Mouse (Mus musculus): ENCODE measurements around the gene Agmat. TPM values are rescaled to one million over a fixed set of nuclear protein-coding genes. Genes with fewer than 3 reads are reported as not detected.

Agmat gene
- polyA plus RNA-seq, 1 experiment from 2014 or later, result 16.3 TPM

GRCm38 (mm10) chr4:141721961-141722360 is 24.5 kb upstream of the Agmat start:
- Histone ChIP-seq H3K27me3 (replicated peaks) (no peaks in the 10 kb centered on the region), H3K4me1 (peaks cover 78% of the 10 kb centered on the region), H3K36me3 (peaks cover 35% of the 10 kb centered on the region), H3K4me2 (peak overlapping the region; percentile 93), H3K9me3 (replicated peaks) (peaks cover 5% of the 10 kb centered on the region; the same call in 1 of the 2 replicates), H3K27ac (peak overlapping the region; percentile 96), H3K4me3 (peak overlapping the region; percentile 96), H3K9ac (peak overlapping the region; percentile 99)
- no peak for ATAC-seq
- 50% methylated on average over 6 of the region's 6 CpGs for WGBS (ENCODE audit: insufficient replicate concordance)

- Histone ChIP-seq H3K27ac (peak within 1 kb of the TSS; percentile 96), H3K9ac (peak within 1 kb of the TSS; percentile 99), H3K9me3 (replicated peaks) (peaks cover 5% of the 10 kb centered on the region; the same call in 1 of the 2 replicates), H3K4me2 (peak within 1 kb of the TSS; percentile 93), H3K4me1 (peaks cover 70% of the 10 kb centered on the region), H3K36me3 (peaks cover 25% of the 10 kb centered on the region), H3K27me3 (replicated peaks) (no peaks in the 10 kb centered on the region), H3K4me3 (peak within 1 kb of the TSS; percentile 96)
- WGBS (ENCODE audit: insufficient replicate concordance), result 2% methylated on average over 86 of the region's 105 CpGs
- ATAC-seq, result peak; percentile 88
These were observed 23.5 kb upstream of the Agmat start, which contains the start of gene Ddi2 for GRCm38 (mm10) chr4:141722731-141723672. Ddi2 (minus strand) TSS chr4:141723419.

GRCm38 (mm10) chr4:141723673-141724068 is 22.8 kb upstream of the Agmat start:
- 8% methylated on average over 13 of the region's 13 CpGs for WGBS (ENCODE audit: insufficient replicate concordance)
- H3K4me2 ChIP-seq, result peak overlapping the region; percentile 93
- peaks cover 5% of the 10 kb centered on the region; the same call in 1 of the 2 replicates for H3K9me3 ChIP-seq (replicated peaks)
- peak; percentile 54 for ATAC-seq
- peak overlapping the region; percentile 96 for H3K27ac ChIP-seq
- peak overlapping the region; percentile 99 for H3K9ac ChIP-seq
- H3K27me3 ChIP-seq (replicated peaks), result no peaks in the 10 kb centered on the region
- H3K4me1 ChIP-seq, result peaks cover 64% of the 10 kb centered on the region
- peaks cover 23% of the 10 kb centered on the region for H3K36me3 ChIP-seq
- H3K4me3 ChIP-seq, result peak overlapping the region; percentile 96

GRCm38 (mm10) chr4:141724594-141724993 is 21.9 kb upstream of the Agmat start:
- 50% methylated on average over 11 of the region's 11 CpGs for WGBS (ENCODE audit: insufficient replicate concordance)
- Histone ChIP-seq H3K36me3 (peaks cover 20% of the 10 kb centered on the region), H3K9ac (no peak overlapping the region), H3K4me3 (no peak overlapping the region), H3K4me1 (peaks cover 55% of the 10 kb centered on the region), H3K27ac (0 out of 2 replicates have a peak overlapping the region, but pooled peaks have one; percentile 2), H3K9me3 (replicated peaks) (peaks cover 5% of the 10 kb centered on the region; the same call in 1 of the 2 replicates), H3K27me3 (replicated peaks) (peaks cover 8% of the 10 kb centered on the region; the same call in 1 of the 2 replicates), H3K4me2 (peak overlapping the region; percentile 93)
- no peak for ATAC-seq

GRCm38 (mm10) chr4:141725277-141725676 is 21.2 kb upstream of the Agmat start:
- 0 out of 2 replicates have a peak overlapping the region, but pooled peaks have one; percentile 21 for H3K27ac ChIP-seq
- H3K4me1 ChIP-seq, result peaks cover 49% of the 10 kb centered on the region

GRCm38 (mm10) chr4:141725738-141726137 is 20.7 kb upstream of the Agmat start:
- ATAC-seq, result no peak
- H3K4me2 ChIP-seq, result no peak overlapping the region
- H3K9ac ChIP-seq, result no peak overlapping the region
- H3K27me3 ChIP-seq (replicated peaks), result peaks cover 9% of the 10 kb centered on the region; the same call in 1 of the 2 replicates
- H3K27ac ChIP-seq, result 0 out of 2 replicates have a peak overlapping the region, but pooled peaks have one; percentile 21
- WGBS (ENCODE audit: insufficient replicate concordance), result 46% methylated on average over 3 of the region's 3 CpGs
- H3K4me1 ChIP-seq, result peaks cover 47% of the 10 kb centered on the region
- H3K36me3 ChIP-seq, result peaks cover 8% of the 10 kb centered on the region
- no peaks in the 10 kb centered on the region for H3K9me3 ChIP-seq (replicated peaks)
- H3K4me3 ChIP-seq, result no peak overlapping the region

More at GRCm38 (mm10) chr4:141725277-141725676, 21.2 kb upstream of the Agmat start:
- Histone ChIP-seq H3K4me2 (no peak overlapping the region), H3K36me3 (peaks cover 13% of the 10 kb centered on the region), H3K9me3 (replicated peaks) (peaks cover 1% of the 10 kb centered on the region; the same call in 1 of the 2 replicates), H3K4me3 (no peak overlapping the region), H3K27me3 (replicated peaks) (peaks cover 9% of the 10 kb centered on the region; the same call in 1 of the 2 replicates), H3K9ac (no peak overlapping the region)
- ATAC-seq, result no peak
- 66% methylated on average over 5 of the region's 5 CpGs for WGBS (ENCODE audit: insufficient replicate concordance)

GRCm38 (mm10) chr4:141729266-141729665 is 17.2 kb upstream of the Agmat start:
- ATAC-seq, result no peak
- Histone ChIP-seq H3K4me1 (peaks cover 31% of the 10 kb centered on the region), H3K9ac (no peak overlapping the region), H3K4me3 (no peak overlapping the region), H3K27ac (0 out of 2 replicates have a peak overlapping the region, but pooled peaks have one; percentile 11), H3K27me3 (replicated peaks) (peaks cover 9% of the 10 kb centered on the region; the same call in 1 of the 2 replicates), H3K4me2 (no peak overlapping the region), H3K9me3 (replicated peaks) (no peaks in the 10 kb centered on the region), H3K36me3 (no peaks in the 10 kb centered on the region)
- 78% methylated on average over 3 of the region's 3 CpGs for WGBS (ENCODE audit: insufficient replicate concordance)

- H3K4me1 ChIP-seq, result peaks cover 31% of the 10 kb centered on the region
- no peaks in the 10 kb centered on the region for H3K36me3 ChIP-seq
- no peak overlapping the region for H3K9ac ChIP-seq
- no peak overlapping the region for H3K27ac ChIP-seq
- no peaks in the 10 kb centered on the region for H3K9me3 ChIP-seq (replicated peaks)
- ATAC-seq, result no peak
- H3K4me2 ChIP-seq, result no peak overlapping the region
- peaks cover 9% of the 10 kb centered on the region; the same call in 1 of the 2 replicates for H3K27me3 ChIP-seq (replicated peaks)
- no peak overlapping the region for H3K4me3 ChIP-seq
- 83% methylated on average over 13 of the region's 13 CpGs for WGBS (ENCODE audit: insufficient replicate concordance)
These were observed 16.1 kb upstream of the Agmat start for GRCm38 (mm10) chr4:141730401-141730800.

- Histone ChIP-seq H3K36me3 (no peaks in the 10 kb centered on the region), H3K9me3 (replicated peaks) (no peaks in the 10 kb centered on the region), H3K27ac (no peak overlapping the region), H3K4me2 (no peak overlapping the region), H3K4me3 (no peak overlapping the region), H3K9ac (no peak overlapping the region), H3K4me1 (peaks cover 23% of the 10 kb centered on the region), H3K27me3 (replicated peaks) (peaks cover 9% of the 10 kb centered on the region; the same call in 1 of the 2 replicates)
- ATAC-seq, result no peak
- 48% methylated on average over 5 of the region's 5 CpGs for WGBS (ENCODE audit: insufficient replicate concordance)
These were observed 14.7 kb upstream of the Agmat start for GRCm38 (mm10) chr4:141731766-141732165.

- Histone ChIP-seq H3K4me3 (peak overlapping the region; percentile 50), H3K27ac (peak overlapping the region; percentile 50; the same call in 1 of the 2 replicates), H3K9me3 (replicated peaks) (no peaks in the 10 kb centered on the region), H3K4me2 (peak overlapping the region; percentile 79), H3K27me3 (replicated peaks) (0 out of 2 replicates have a peak, but pooled peaks cover under 1% of the 10 kb centered on the region), H3K9ac (peak overlapping the region; percentile 61), H3K36me3 (no peaks in the 10 kb centered on the region), H3K4me1 (peaks cover 23% of the 10 kb centered on the region)
- 11% methylated on average over 24 of the region's 24 CpGs for WGBS (ENCODE audit: insufficient replicate concordance)
- peak; percentile 96 for ATAC-seq
These were observed 11.8 kb upstream of the Agmat start for GRCm38 (mm10) chr4:141734446-141735205.

- H3K9ac ChIP-seq, result no peak overlapping the region
- H3K27ac ChIP-seq, result no peak overlapping the region
- peaks cover 23% of the 10 kb centered on the region for H3K4me1 ChIP-seq
- no peaks in the 10 kb centered on the region for H3K9me3 ChIP-seq (replicated peaks)
- peak overlapping the region; percentile 79 for H3K4me2 ChIP-seq
- peak overlapping the region; percentile 50 for H3K4me3 ChIP-seq
- WGBS (ENCODE audit: insufficient replicate concordance), result 32% methylated on average over 9 of the region's 9 CpGs
- no peaks in the 10 kb centered on the region for H3K27me3 ChIP-seq (replicated peaks)
- no peak for ATAC-seq
- H3K36me3 ChIP-seq, result no peaks in the 10 kb centered on the region
These were observed 11.3 kb upstream of the Agmat start for GRCm38 (mm10) chr4:141735206-141735560.

Measured in liver, embryonic 12.5 days (tissue).